Comparison of ENCODE assay signal across 29 mouse cellular contexts in the genomic region with DNA sequence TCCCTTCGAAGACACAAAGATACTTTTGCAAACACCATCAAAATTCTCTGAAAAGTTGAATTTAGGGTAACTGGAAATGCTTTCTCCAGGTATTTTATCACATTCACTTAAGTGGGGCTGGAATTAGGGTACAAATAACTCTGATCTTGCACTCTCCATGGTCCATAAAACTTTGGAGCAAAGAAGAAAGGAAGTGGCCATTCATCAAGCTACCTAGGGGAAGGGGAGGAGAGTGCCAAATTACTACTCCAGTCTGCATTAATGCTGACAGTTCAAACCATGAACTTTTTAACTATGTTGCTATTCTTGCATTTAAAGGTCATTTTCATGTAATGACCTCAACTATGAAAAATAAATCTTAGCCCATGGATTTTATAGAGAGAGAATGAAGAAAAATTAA.
"Had no signal": no experiment of that assay in that cellular context is flagged by ENCODE, and none has a peak within 500 bp of the region (broad histone marks: within the 10 kb centered on the region; RNA-seq: fewer than 3 reads in every experiment).

No protein-coding gene starts in this region.

- H3K27me3 ChIP-seq: embryonic facial prominence, embryonic 12.5 days; embryonic facial prominence, embryonic 13.5 days; embryonic facial prominence, embryonic 15.5 days; forebrain, embryonic 12.5 days; forebrain, embryonic 13.5 days; forebrain, embryonic 15.5 days had no signal

- H3K9me3 ChIP-seq: embryonic facial prominence, embryonic 10.5 days; embryonic facial prominence, embryonic 12.5 days; embryonic facial prominence, embryonic 13.5 days; embryonic facial prominence, embryonic 15.5 days; forebrain, embryonic 10.5 days; forebrain, embryonic 12.5 days; forebrain, embryonic 13.5 days; forebrain, embryonic 15.5 days had no signal

- H3K27ac ChIP-seq: embryonic facial prominence, embryonic 10.5 days; embryonic facial prominence, embryonic 12.5 days; embryonic facial prominence, embryonic 13.5 days; embryonic facial prominence, embryonic 15.5 days; forebrain, embryonic 10.5 days; forebrain, embryonic 12.5 days; forebrain, embryonic 13.5 days; forebrain, embryonic 15.5 days; gastrocnemius, adult 2 months; heart, adult 2 months had no signal

- H3K9ac ChIP-seq: embryonic facial prominence, embryonic 12.5 days; embryonic facial prominence, embryonic 13.5 days; embryonic facial prominence, embryonic 15.5 days; forebrain, embryonic 12.5 days; forebrain, embryonic 13.5 days; forebrain, embryonic 15.5 days; forebrain, postnatal 0 days had no signal

- ATAC-seq: forebrain, embryonic 13.5 days; forebrain, embryonic 14.5 days; forebrain, embryonic 15.5 days; forebrain, embryonic 16.5 days; forebrain, postnatal 0 days had no signal

- H3K36me3 ChIP-seq: embryonic facial prominence, embryonic 10.5 days; embryonic facial prominence, embryonic 12.5 days; embryonic facial prominence, embryonic 13.5 days; embryonic facial prominence, embryonic 15.5 days; forebrain, embryonic 10.5 days; forebrain, embryonic 12.5 days; forebrain, embryonic 15.5 days had no signal

- H3K4me2 ChIP-seq: embryonic facial prominence, embryonic 12.5 days; embryonic facial prominence, embryonic 13.5 days; embryonic facial prominence, embryonic 15.5 days; forebrain, embryonic 12.5 days; forebrain, embryonic 13.5 days; forebrain, embryonic 15.5 days had no signal

- H3K4me3 ChIP-seq: embryonic facial prominence, embryonic 10.5 days; embryonic facial prominence, embryonic 12.5 days; embryonic facial prominence, embryonic 13.5 days; embryonic facial prominence, embryonic 15.5 days; erythroblast, embryonic 14.5 days; forebrain, embryonic 10.5 days; forebrain, embryonic 12.5 days; forebrain, embryonic 13.5 days; forebrain, embryonic 15.5 days; gastrocnemius, adult 2 months; heart, adult 2 months had no signal

- H3K4me1 ChIP-seq: embryonic facial prominence, embryonic 15.5 days; forebrain, embryonic 10.5 days; forebrain, embryonic 12.5 days; forebrain, embryonic 13.5 days; forebrain, embryonic 15.5 days had no signal

- DNase-seq: cerebellum, adult 2 months; cerebellum, adult 8-10 months; cerebellum, adult 9-10 months; cerebellum, adult 9-11 months; cerebellum, postnatal 10 days; cerebellum, postnatal 14 days; cerebellum, postnatal 25 days; cerebellum, postnatal 36 days; embryo, embryonic 11 days; forebrain, postnatal 0 days; gastrocnemius, adult 2 months; gastrocnemius, postnatal 10 days; gastrocnemius, postnatal 14 days; gastrocnemius, postnatal 25 days; gastrocnemius, postnatal 36 days; heart, adult 11 months; heart, adult 18-20 months; heart, adult 2 months had no signal
